Mouse (Mus musculus) CH12.LX (cell line): ENCODE measurements around the gene Gatd1. TPM values are rescaled to one million over a fixed set of nuclear protein-coding genes. Genes with fewer than 3 reads are reported as not detected.
A peak's percentile ranks its signal among the peaks of the same experiment; 100 is the strongest.

Experiments used
- DNase-seq: peaks from one replicate; pipeline ENCODE4 v3.0.0-alpha.2; 2013; ENCODE audit errors: extremely low read depth
- H3K27ac ChIP-seq: 2 replicates; pipeline ENCODE4 v1.5.1; 2012; ENCODE audit warnings: low read depth, mild to moderate bottlenecking, control low read depth, moderate library complexity; ENCODE audit not compliant: insufficient read depth
- H3K27me3 ChIP-seq: replicated peaks from 2 replicates; pipeline ENCODE3; 2012; ENCODE audit warnings: inconsistent platforms
- H3K36me3 ChIP-seq, 2 experiments: replicated peaks in 1 of 2; 2 replicates each; pipeline versions ENCODE3 to v1.6.1; 2012; ENCODE audit warnings: inconsistent platforms in 1 of 2, low read length in 1 of 2, mild to moderate bottlenecking in 1 of 2, mixed read lengths in 1 of 2, moderate library complexity in 1 of 2; ENCODE audit not compliant: control insufficient read depth in 1 of 2, insufficient read depth in 1 of 2
- H3K4me1 ChIP-seq, 2 experiments: 2 replicates each; pipeline ENCODE4 v1.6.1; 2012; ENCODE audit warnings: inconsistent platforms in 1 of 2, moderate library complexity in 1 of 2; ENCODE audit not compliant: insufficient read depth in 2 of 2, control insufficient read depth in 1 of 2
- H3K4me2 ChIP-seq: 2 replicates; pipeline ENCODE4 v1.6.1; 2012; ENCODE audit warnings: low read depth, mild to moderate bottlenecking, control low read depth; ENCODE audit not compliant: poor library complexity, insufficient read depth, severe bottlenecking
- H3K4me3 ChIP-seq, 3 experiments: fragments of 150-350 bp in 1 of 3; sonication (generic) in 1 of 3; replicated peaks in 1 of 3; 2 replicates each; pipeline versions ENCODE3 to v1.5.1; 2011 to 2012; ENCODE audit warnings: low read depth in 2 of 3, low read length in 2 of 3, mild to moderate bottlenecking in 2 of 3, moderate library complexity in 2 of 3, control low read depth in 1 of 3, improper control_type of control experiment in 1 of 3, inconsistent platforms in 1 of 3, mixed read lengths in 1 of 3; ENCODE audit not compliant: poor library complexity in 1 of 3
- H3K79me2 ChIP-seq: replicated peaks from 2 replicates; pipeline ENCODE4 v1.6.1; 2012; ENCODE audit warnings: mild to moderate bottlenecking, moderate library complexity; ENCODE audit not compliant: control insufficient read depth, poor library complexity, insufficient read depth, severe bottlenecking; ENCODE audit errors: extremely low read depth
- H3K9ac ChIP-seq: 2 replicates; pipeline ENCODE4 v1.6.1; 2012; ENCODE audit warnings: low read depth, mild to moderate bottlenecking, control low read depth, moderate library complexity; ENCODE audit not compliant: insufficient read depth
- H3K9me3 ChIP-seq: replicated peaks from 2 replicates; pipeline ENCODE3; 2012; ENCODE audit warnings: low read length, inconsistent platforms, mixed read lengths
- BHLHE40 ChIP-seq: IDR thresholded peaks from 2 replicates; pipeline ENCODE4 v1.6.1; 2011; ENCODE audit warnings: mild to moderate bottlenecking, low read depth, low read length, improper control_type of control experiment
- CHD1 ChIP-seq: IDR thresholded peaks from 2 replicates; pipeline ENCODE4 v1.6.1; 2012; ENCODE audit warnings: low read depth, low read length, improper control_type of control experiment, inconsistent platforms
- CTCF ChIP-seq, 2 experiments: IDR thresholded peaks in 1 of 2; conservative IDR thresholded peaks in 1 of 2; 2 replicates each; pipeline ENCODE4 v1.5.1; 2011 to 2012; ENCODE audit warnings: low read depth in 2 of 2, low read length in 2 of 2, improper control_type of control experiment in 1 of 2, inconsistent platforms in 1 of 2, mild to moderate bottlenecking in 1 of 2, moderate library complexity in 1 of 2
- ETS1 ChIP-seq: conservative IDR thresholded peaks from 2 replicates; pipeline ENCODE4 v1.6.1; 2012; ENCODE audit warnings: low read depth, mild to moderate bottlenecking, inconsistent platforms, low read length, improper control_type of control experiment, moderate library complexity
- IRF4 ChIP-seq: IDR thresholded peaks from 2 replicates; pipeline ENCODE4 v1.6.1; 2014; ENCODE audit warnings: low read depth, mild to moderate bottlenecking, inconsistent platforms, low read length, improper control_type of control experiment
- MAX ChIP-seq: IDR thresholded peaks from 2 replicates; pipeline ENCODE4 v1.6.1; 2011; ENCODE audit warnings: low read length, improper control_type of control experiment
- MAZ ChIP-seq: IDR thresholded peaks from 2 replicates; pipeline ENCODE4 v1.6.1; 2012; ENCODE audit warnings: low read depth, mild to moderate bottlenecking, inconsistent platforms, low read length, improper control_type of control experiment, moderate library complexity
- MEF2A ChIP-seq: IDR thresholded peaks from 2 replicates; pipeline ENCODE4 v1.6.1; 2014; ENCODE audit warnings: low read depth, mild to moderate bottlenecking, inconsistent platforms, low read length, improper control_type of control experiment, borderline replicate concordance
- MYC ChIP-seq: IDR thresholded peaks from 2 replicates; pipeline ENCODE4 v1.6.1; 2011; ENCODE audit warnings: low read depth, mild to moderate bottlenecking, improper control_type of control experiment, low read length
- NELFE ChIP-seq: IDR thresholded peaks from 2 replicates; pipeline ENCODE4 v1.6.1; 2011; ENCODE audit warnings: low read depth, low read length, improper control_type of control experiment
- RAD21 ChIP-seq: IDR thresholded peaks from 2 replicates; pipeline ENCODE4 v1.6.1; 2011; ENCODE audit warnings: low read depth, mild to moderate bottlenecking, low read length, improper control_type of control experiment, moderate library complexity
- SIN3A ChIP-seq: IDR thresholded peaks from 2 replicates; pipeline ENCODE4 v1.6.1; 2012; ENCODE audit warnings: low read length, improper control_type of control experiment, inconsistent platforms
- SMC3 ChIP-seq: IDR thresholded peaks from 2 replicates; pipeline ENCODE4 v1.6.1; 2011; ENCODE audit warnings: low read depth, low read length, improper control_type of control experiment
- TCF12 ChIP-seq: IDR thresholded peaks from 2 replicates; pipeline ENCODE4 v1.6.1; 2014; ENCODE audit warnings: low read depth, mild to moderate bottlenecking, inconsistent platforms, low read length, improper control_type of control experiment
- UBTF ChIP-seq: IDR thresholded peaks from 2 replicates; pipeline ENCODE4 v1.6.1; 2012; ENCODE audit warnings: low read depth, mild to moderate bottlenecking, inconsistent platforms, low read length, improper control_type of control experiment, moderate library complexity
- ZC3H11A ChIP-seq: IDR thresholded peaks from 2 replicates; pipeline ENCODE4 v1.6.1; 2012; ENCODE audit warnings: low read depth, mild to moderate bottlenecking, inconsistent platforms, low read length, improper control_type of control experiment
- ZKSCAN1 ChIP-seq: IDR thresholded peaks from 2 replicates; pipeline ENCODE4 v1.6.1; 2012; ENCODE audit warnings: low read depth, inconsistent platforms, low read length, improper control_type of control experiment, borderline replicate concordance
- dilution Hi-C: fragments of 300-500 bp; cut with MboI; formaldehyde crosslinking; loops from 2 replicates; pipeline ENCODE4 v1.14.3; 2020; ENCODE audit warnings: low sequenced_read_pairs; ENCODE audit not compliant: extremely low pct_unique_long_range_greater_than_20kb, extremely low pct_ligation_motif_present
- in situ Hi-C: fragments of 300-500 bp; cut with MboI; formaldehyde crosslinking; loops from 3 replicates; pipeline ENCODE4 v1.14.3; 2019; ENCODE audit warnings: low sequenced_read_pairs, low pct_ligation_motif_present, low pct_unique_long_range_greater_than_20kb, mixed read lengths
- polyA plus RNA-seq: library from polyadenylated mRNA; unstranded; fragments of >175 nt; gene quantifications from 2 replicates; pipeline ENCODE4 v1.2.1, GENCODE M21; 2012; ENCODE audit warnings: low read depth; ENCODE audit not compliant: insufficient read length
- total RNA-seq, 2 experiments: library from RNA; depleted of rRNA; stranded (reverse); fragments of 300-350 nt in 1 of 2; fragments of >200 nt in 1 of 2; gene quantifications; 2 replicates each; pipeline ENCODE4 v1.2.3; 2012 to 2014

Gatd1 gene
- total and polyA plus RNA-seq, 3 experiments = 21.2 to 31.4 (median 29.6) TPM

DNA sequence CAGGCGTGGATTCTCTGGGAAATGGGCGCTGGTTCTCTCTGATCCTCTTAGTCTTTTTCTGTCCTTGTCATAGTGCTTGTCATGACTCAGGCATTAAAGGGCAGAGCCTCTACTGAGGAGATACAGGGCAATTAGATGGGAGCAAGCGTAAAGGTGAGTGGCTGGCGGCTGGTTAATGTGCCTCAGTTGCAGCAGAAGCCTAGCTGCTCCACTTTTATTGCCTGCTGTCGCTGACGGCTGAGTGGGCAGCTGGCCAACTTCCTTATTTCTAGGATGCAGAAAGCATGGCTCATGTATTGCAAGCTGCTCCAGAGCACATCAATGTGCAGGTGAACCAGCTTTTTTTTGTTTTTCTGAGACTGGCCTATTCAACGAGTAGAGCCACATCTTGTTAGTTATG lies 5.0 kb upstream of the Gatd1 start:
- Histone ChIP-seq H3K4me1 (peaks cover 3 to 24% of the 10 kb centered on the region in 2 experiments; a peak in 2 of 4 replicates), H3K79me2 (no peaks in the 10 kb centered on the region), H3K4me2 (no peak overlapping the region)
- TF ChIP-seq RAD21 = no peak
- TF ChIP-seq MEF2A = no peak
- TF ChIP-seq TCF12 = no peak
- TF ChIP-seq IRF4 = no peak
- no peak for TF ChIP-seq ZC3H11A
- no peak for TF ChIP-seq ETS1
- no peak for TF ChIP-seq UBTF
- TF ChIP-seq NELFE = no peak
- TF ChIP-seq SIN3A = no peak
- TF ChIP-seq SMC3 = no peak
- no peak for TF ChIP-seq MYC
- no peak for TF ChIP-seq MAX
- no peak for TF ChIP-seq MAZ
- no peak for TF ChIP-seq ZKSCAN1
- TF ChIP-seq BHLHE40 = no peak
- no peak for TF ChIP-seq CHD1
- TF ChIP-seq, all 38 proteins: peak for 0
- no peak for DNase-seq
- dilution Hi-C loops = no loop called here
- Histone ChIP-seq H3K27me3 (no peaks in the 10 kb centered on the region), H3K36me3 (no peaks in the 10 kb centered on the region), H3K9ac (no peak overlapping the region), H3K9me3 (no peaks in the 10 kb centered on the region), H3K27ac (no peak overlapping the region), H3K4me3 (no peak overlapping the region)
- in situ Hi-C loops = no loop called here

DNA sequence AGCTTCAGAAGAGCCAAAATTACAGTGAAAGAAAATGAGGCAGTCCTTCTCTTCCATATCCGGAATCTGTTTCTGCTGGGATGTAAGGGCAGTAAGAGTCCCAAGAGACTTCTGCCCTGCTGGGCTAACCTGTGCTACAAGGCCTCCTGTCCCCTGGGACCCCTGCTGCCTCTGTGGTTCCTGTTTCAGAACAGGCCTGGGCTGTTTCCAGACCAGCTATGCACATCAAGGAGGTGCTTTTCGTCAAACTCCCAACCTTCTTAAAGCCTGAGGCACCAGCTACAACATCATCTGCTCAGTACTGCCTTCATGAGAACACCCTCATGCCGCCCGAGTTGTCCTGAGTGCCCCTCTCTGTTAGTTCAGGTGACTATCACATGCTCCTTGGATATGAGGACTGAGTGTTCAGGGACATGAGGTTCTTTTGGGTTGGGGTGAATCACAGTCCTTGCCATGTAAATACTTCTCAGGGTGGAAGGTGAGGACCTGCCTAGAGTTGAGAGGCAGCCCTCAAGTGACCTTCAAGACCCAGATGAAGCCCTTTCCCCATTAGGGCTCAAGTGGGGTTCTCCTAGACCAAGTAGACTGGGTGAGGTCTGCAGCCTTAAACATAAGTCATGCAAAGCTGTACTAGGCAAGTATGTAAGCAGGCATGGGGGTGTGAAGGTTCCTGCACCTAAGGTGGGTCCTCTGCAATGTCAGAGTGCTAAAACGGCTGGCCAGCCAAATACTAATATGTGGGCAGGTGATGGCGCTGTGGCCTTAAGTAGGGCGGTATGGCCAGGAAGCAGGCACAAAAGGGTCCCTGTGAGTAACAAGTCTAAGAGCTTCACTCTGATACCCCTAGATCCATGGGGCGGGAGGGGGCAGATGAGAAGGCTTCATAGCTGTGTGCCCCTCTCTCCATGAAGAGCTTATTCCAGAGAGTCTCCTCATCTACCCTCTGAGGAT lies 4.1 kb upstream of the Gatd1 start:
- H3K9me3 ChIP-seq = no peaks in the 10 kb centered on the region
- DNase-seq = no peak
- H3K27me3 ChIP-seq = no peaks in the 10 kb centered on the region
- in situ Hi-C loops = no loop called here
- no peaks in the 10 kb centered on the region for H3K36me3 ChIP-seq
- TF ChIP-seq SMC3 (peak; percentile 37), IRF4 (0 out of 2 replicates have a peak, but pooled peaks have one; percentile 8), RAD21 (peak; percentile 43), CTCF (conservative IDR thresholded peaks at IDR 0.05 in 1 of 2, IDR thresholded peaks at IDR 0.05 in 1 of 2; ENCODE audit: low read depth in 2 of 2, low read length in 2 of 2) (peak in 1 of 2 experiments; percentile 54; a peak in 2 of 4 replicates), ZKSCAN1 (no peak)
- no peak overlapping the region for H3K27ac ChIP-seq
- dilution Hi-C loops = no loop called here
- no peaks in the 10 kb centered on the region for H3K79me2 ChIP-seq
- no peak overlapping the region for H3K4me3 ChIP-seq
- peaks cover 3 to 27% of the 10 kb centered on the region in 2 experiments; a peak in 2 of 4 replicates for H3K4me1 ChIP-seq
- H3K4me2 ChIP-seq = no peak overlapping the region
- H3K9ac ChIP-seq = no peak overlapping the region
